Mouse (Mus musculus) embryonic fibroblast, embryonic 13.5 days (primary cell): Measurements from ENCODE around the gene Fras1.

Experiments used
- CTCF ChIP-seq: IDR thresholded peaks from 2 replicates; pipeline ENCODE4 v1.5.1; 2011; ENCODE audit warnings: mild to moderate bottlenecking, control low read depth, low read length, moderate library complexity, borderline replicate concordance; ENCODE audit not compliant: insufficient read depth
- POLR2A ChIP-seq: IDR thresholded peaks from 2 replicates; pipeline ENCODE4 v1.6.1; 2011; ENCODE audit warnings: low read depth, mild to moderate bottlenecking, control low read depth, low read length, moderate library complexity

GRCm38 (mm10) chr5:96616954-96617646 is 243.3 kb downstream of the Fras1 start:
- TF ChIP-seq CTCF (no peak), POLR2A (no peak)
